Mouse (Mus musculus) retina, embryonic 14.5 days (tissue): Measurements from ENCODE around the gene Olfr952.

Experiments used
- DNase-seq: peaks from one replicate; pipeline ENCODE4 v3.0.0-alpha.2; 2015; ENCODE audit warnings: low spot score

The Olfr952 gene

GRCm38 (mm10) chr9:39427048-39427447, at the start of gene Olfr952:
Gene Olfr952, minus strand, starts transcription at chr9:39427148.
- DNase-seq, result no peak

DNA sequence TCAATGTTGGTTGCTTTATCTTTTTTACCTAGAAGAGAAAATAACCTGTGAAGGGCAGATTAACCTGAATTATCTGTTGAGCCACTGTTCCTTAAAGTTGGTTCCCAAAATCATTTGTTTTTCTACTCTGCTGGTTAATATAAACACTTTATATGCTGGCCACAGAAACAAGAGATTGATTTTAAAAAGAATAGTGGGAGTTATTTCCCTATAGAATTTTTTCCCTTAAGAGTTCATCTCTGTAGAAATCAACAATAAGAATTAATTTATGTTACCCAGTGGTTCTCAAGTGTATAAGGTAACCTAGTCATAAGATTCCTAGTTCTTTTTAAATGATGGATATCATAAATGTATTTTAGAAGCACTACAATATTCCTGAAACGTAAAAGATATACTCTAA, 44.9 kb upstream of the Olfr952 start, which contains the start of gene Olfr955:
Gene Olfr955, minus strand, starts transcription at position 101 of the 400 bp plus-strand sequence.
- DNase-seq, result no peak

- DNase-seq, result no peak
Observed at GRCm38 (mm10) chr9:39456401-39456800, 29.5 kb upstream of the Olfr952 start, which contains the start of gene Olfr954. Gene Olfr954, plus strand, starts transcription at chr9:39456701.

DNA sequence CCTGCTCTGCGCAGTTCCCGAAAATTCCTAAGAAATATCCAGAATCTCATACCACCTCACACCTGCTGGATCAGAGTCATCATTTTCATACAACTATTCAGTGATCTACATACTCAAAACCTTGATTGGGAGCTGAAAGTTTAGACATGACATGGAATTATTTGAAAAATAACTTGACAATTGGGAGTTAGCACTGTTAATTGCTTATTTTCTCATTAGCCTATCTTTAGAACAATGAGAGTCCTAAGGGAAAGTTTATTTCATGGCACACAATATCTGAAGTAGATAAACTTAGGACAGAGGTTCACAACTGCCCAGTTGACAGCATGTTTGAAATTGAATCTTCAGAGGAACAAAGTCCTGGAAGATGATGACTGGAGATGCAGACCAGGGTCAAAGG, 39.8 kb downstream of the Olfr952 start, which contains the start of gene Olfr951:
Gene Olfr951, plus strand, starts transcription at position 301 of the 400 bp plus-strand sequence.
- DNase-seq, result no peak
